Mouse (Mus musculus) G1E (cell line): ENCODE measurements at regions not wholly inside any gene's neighbourhood (a gene's known extent, or its start where the extent isn't known, plus 50 kb on each side); places are given as distances from the start of the nearest gene placed in this dataset.

Experiments used
- ATAC-seq: 2 replicates; pipeline ENCODE4 v1.8.0; 2016; ENCODE audit warnings: mild to moderate bottlenecking; ENCODE audit not compliant: insufficient number of reproducible peaks, poor library complexity, low FRiP score, severe bottlenecking; ENCODE audit errors: extremely low read depth
- DNase-seq: peaks from one replicate; pipeline ENCODE4 v3.0.0; 2012; ENCODE audit warnings: low spot score
- H3K27me3 ChIP-seq: 2 replicates; pipeline ENCODE4 v1.6.1; 2012; ENCODE audit warnings: mild to moderate bottlenecking, low read length, inconsistent platforms; ENCODE audit not compliant: insufficient read depth
- H3K36me3 ChIP-seq: replicated peaks from 2 replicates; pipeline ENCODE3; 2012; ENCODE audit warnings: mild to moderate bottlenecking, inconsistent platforms
- H3K4me1 ChIP-seq: 2 replicates; pipeline ENCODE4 v1.6.1; 2012; ENCODE audit warnings: low read depth, low read length, inconsistent platforms, mixed read lengths; ENCODE audit not compliant: insufficient read depth
- H3K4me3 ChIP-seq: 2 replicates; pipeline ENCODE4 v1.5.1; 2012; ENCODE audit warnings: low read depth, mild to moderate bottlenecking, inconsistent platforms, low read length, moderate library complexity, mixed read lengths
- H3K9me3 ChIP-seq: replicated peaks from 2 replicates; pipeline ENCODE4 v1.6.1; 2012; ENCODE audit warnings: inconsistent platforms
- CTCF ChIP-seq: IDR thresholded peaks from 2 replicates; pipeline ENCODE4 v1.5.1; 2012; ENCODE audit warnings: low read depth, low read length, inconsistent platforms, mixed read lengths
- GATA1 ChIP-seq: IDR thresholded peaks from 2 replicates; pipeline ENCODE4 v1.6.1; 2012; ENCODE audit warnings: borderline replicate concordance, low read length, inconsistent platforms, mixed read lengths
- GATA2 ChIP-seq: IDR thresholded peaks from 2 replicates; pipeline ENCODE4 v1.6.1; 2012; ENCODE audit warnings: low read depth, low read length, inconsistent platforms, borderline replicate concordance
- POLR2AphosphoS5 ChIP-seq: IDR thresholded peaks from 2 replicates; pipeline ENCODE4 v1.6.1; 2012; ENCODE audit warnings: low read depth, low read length, inconsistent platforms; ENCODE audit not compliant: insufficient replicate concordance
- TAL1 ChIP-seq: conservative IDR thresholded peaks from 2 replicates; pipeline ENCODE4 v1.6.1; 2012; ENCODE audit warnings: low read depth, low read length, inconsistent platforms, mixed read lengths

- ATAC-seq (no peak), DNase-seq (no peak)
- Histone ChIP-seq H3K36me3 (no peaks in the 10 kb centered on the region), H3K27me3 (no peaks in the 10 kb centered on the region), H3K9me3 (peaks cover 90% of the 10 kb centered on the region), H3K4me3 (no peak overlapping the region), H3K4me1 (no peaks in the 10 kb centered on the region)
- TF ChIP-seq TAL1 (no peak), POLR2AphosphoS5 (no peak), GATA2 (no peak), CTCF (no peak), GATA1 (no peak)
These were observed 622.5 kb downstream of the Vrk1 start for GRCm38 (mm10) chr12:106632566-106632965.

- TF ChIP-seq TAL1 (no peak), POLR2AphosphoS5 (no peak), CTCF (no peak), GATA1 (no peak), GATA2 (no peak)
- ATAC-seq (no peak), DNase-seq (no peak)
- Histone ChIP-seq H3K36me3 (no peaks in the 10 kb centered on the region), H3K27me3 (no peaks in the 10 kb centered on the region), H3K4me3 (no peak overlapping the region), H3K4me1 (no peaks in the 10 kb centered on the region), H3K9me3 (peaks cover 87% of the 10 kb centered on the region)
These were observed 623.1 kb downstream of the Vrk1 start for GRCm38 (mm10) chr12:106633096-106633495.

GRCm38 (mm10) chr12:106658317-106658716, 648.3 kb downstream of the Vrk1 start:
- Histone ChIP-seq H3K4me3 (no peak overlapping the region), H3K9me3 (peaks cover 83% of the 10 kb centered on the region), H3K27me3 (no peaks in the 10 kb centered on the region), H3K36me3 (no peaks in the 10 kb centered on the region), H3K4me1 (no peaks in the 10 kb centered on the region)
- no peak for ATAC-seq
- no peak for DNase-seq
- TF ChIP-seq GATA2: no peak
- no peak for TF ChIP-seq GATA1
- TF ChIP-seq CTCF: no peak
- no peak for TF ChIP-seq TAL1
- TF ChIP-seq POLR2AphosphoS5: no peak

- no peaks in the 10 kb centered on the region for H3K27me3 ChIP-seq
- TF ChIP-seq POLR2AphosphoS5 (no peak), TAL1 (no peak)
- peaks cover 72% of the 10 kb centered on the region for H3K9me3 ChIP-seq
These were observed 663.3 kb downstream of the Vrk1 start for GRCm38 (mm10) chr12:106673232-106673766.

GRCm38 (mm10) chr12:106674741-106675140, 664.7 kb downstream of the Vrk1 start:
- Histone ChIP-seq H3K9me3 (peaks cover 72% of the 10 kb centered on the region), H3K4me1 (no peaks in the 10 kb centered on the region), H3K36me3 (no peaks in the 10 kb centered on the region), H3K27me3 (no peaks in the 10 kb centered on the region), H3K4me3 (no peak overlapping the region)
- DNase-seq: no peak
- ATAC-seq: no peak
- TF ChIP-seq POLR2AphosphoS5: no peak
- no peak for TF ChIP-seq GATA2
- no peak for TF ChIP-seq CTCF
- no peak for TF ChIP-seq TAL1
- TF ChIP-seq GATA1: no peak

More at GRCm38 (mm10) chr12:106673232-106673766, 663.3 kb downstream of the Vrk1 start:
- Histone ChIP-seq H3K4me3 (no peak overlapping the region), H3K4me1 (no peaks in the 10 kb centered on the region), H3K36me3 (no peaks in the 10 kb centered on the region)
- DNase-seq (no peak), ATAC-seq (no peak)

GRCm38 (mm10) chr12:106676136-106676535, 666.1 kb downstream of the Vrk1 start:
- DNase-seq (no peak), ATAC-seq (no peak)
- H3K9me3 ChIP-seq: peaks cover 72% of the 10 kb centered on the region
- TF ChIP-seq CTCF (no peak), GATA1 (no peak), GATA2 (no peak), POLR2AphosphoS5 (no peak), TAL1 (no peak)
- H3K4me1 ChIP-seq: no peaks in the 10 kb centered on the region
- H3K4me3 ChIP-seq: no peak overlapping the region
- no peaks in the 10 kb centered on the region for H3K27me3 ChIP-seq
- no peaks in the 10 kb centered on the region for H3K36me3 ChIP-seq

- ATAC-seq (no peak), DNase-seq (no peak)
- no peak overlapping the region for H3K4me3 ChIP-seq
- peaks cover 72% of the 10 kb centered on the region for H3K9me3 ChIP-seq
- no peaks in the 10 kb centered on the region for H3K36me3 ChIP-seq
- no peaks in the 10 kb centered on the region for H3K4me1 ChIP-seq
- no peaks in the 10 kb centered on the region for H3K27me3 ChIP-seq
- no peak for TF ChIP-seq GATA1
- TF ChIP-seq CTCF: no peak
- TF ChIP-seq TAL1: no peak
- no peak for TF ChIP-seq POLR2AphosphoS5
- TF ChIP-seq GATA2: no peak
These were observed 666.5 kb downstream of the Vrk1 start for GRCm38 (mm10) chr12:106676566-106676965.
